Mouse (Mus musculus): ENCODE results near the gene Trappc6a.
A peak's percentile ranks its signal among the peaks of the same experiment; 100 is the strongest.

Trappc6a gene

GRCm38 (mm10) chr7:19557982-19558900 lies 50.0 kb downstream of the Trappc6a start:
- ATAC-seq (ENCODE audit: insufficient number of reproducible peaks, low FRiP score, low TSS enrichment), result no peak

DNA sequence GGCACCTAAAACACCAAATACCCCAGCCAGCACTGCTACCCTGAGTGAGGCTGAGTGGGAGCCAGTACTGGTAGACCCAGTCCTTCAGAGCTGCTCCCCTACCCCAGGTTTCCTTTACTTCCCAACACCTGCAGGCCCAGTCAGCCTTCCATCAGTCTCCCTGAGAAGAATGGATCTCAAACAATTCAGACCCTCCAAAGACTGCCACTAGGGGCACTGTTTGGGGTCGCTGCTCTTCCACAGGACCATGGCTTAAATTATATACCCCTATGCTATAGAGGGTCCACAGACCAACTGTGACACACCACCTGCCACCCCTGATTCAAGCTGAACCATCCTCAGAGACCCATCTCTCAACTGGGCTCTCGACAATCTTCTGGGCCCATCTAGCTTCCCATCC lies 50.8 kb downstream of the Trappc6a start:
- no peak for ATAC-seq (ENCODE audit: insufficient number of reproducible peaks, low FRiP score, low TSS enrichment)

- no peak for ATAC-seq (ENCODE audit: insufficient number of reproducible peaks, low FRiP score, low TSS enrichment)
Observed at GRCm38 (mm10) chr7:19560491-19561260, 52.5 kb downstream of the Trappc6a start.

- ATAC-seq (ENCODE audit: insufficient number of reproducible peaks, low FRiP score, low TSS enrichment), result no peak
Observed at GRCm38 (mm10) chr7:19561431-19561764, 53.2 kb downstream of the Trappc6a start.

GRCm38 (mm10) chr7:19561765-19562642 lies 53.8 kb downstream of the Trappc6a start:
- ATAC-seq (ENCODE audit: insufficient number of reproducible peaks, low FRiP score, low TSS enrichment), result peak; percentile 73

DNA sequence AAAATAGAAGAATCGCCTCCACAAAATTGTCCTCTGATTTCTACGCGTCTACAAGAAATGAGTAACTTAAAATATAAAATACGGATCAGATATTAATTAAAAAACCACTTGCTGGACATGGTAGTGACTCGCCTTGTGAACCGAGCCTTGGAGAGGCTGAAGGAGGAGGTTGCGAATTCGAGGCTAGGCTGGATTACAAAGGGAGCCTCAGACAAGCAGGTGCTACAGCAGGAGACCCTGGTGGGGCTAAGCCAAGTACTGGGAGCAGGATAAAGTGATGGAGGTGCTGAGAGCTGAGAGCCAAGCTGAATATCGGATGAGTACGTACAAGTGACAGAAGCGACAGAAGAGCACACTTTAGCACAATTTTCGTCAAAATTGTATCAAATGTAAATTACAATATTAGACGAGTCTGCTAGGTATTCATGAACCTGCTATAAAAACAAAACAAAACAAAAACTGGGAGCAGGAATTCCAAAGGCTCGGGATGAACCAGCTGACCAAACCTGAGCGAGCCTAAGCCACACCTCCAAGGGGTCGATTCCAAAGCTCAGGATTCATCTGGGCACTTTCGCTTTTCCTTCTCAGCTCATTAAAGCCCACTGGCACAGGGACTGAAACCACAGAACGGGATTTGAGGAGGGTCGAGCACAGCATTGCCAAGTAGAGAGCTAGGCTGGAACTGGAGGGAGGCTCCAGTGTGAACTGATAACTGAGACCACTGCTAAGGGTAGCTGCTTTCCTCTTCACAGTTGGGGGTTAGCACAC lies 54.6 kb downstream of the Trappc6a start, which contains the start of gene Ppp1r37:
Gene Ppp1r37 (minus strand): TSS at position 434 of the 768 bp plus-strand sequence.
- ATAC-seq (ENCODE audit: insufficient number of reproducible peaks, low FRiP score, low TSS enrichment), result no peak

DNA sequence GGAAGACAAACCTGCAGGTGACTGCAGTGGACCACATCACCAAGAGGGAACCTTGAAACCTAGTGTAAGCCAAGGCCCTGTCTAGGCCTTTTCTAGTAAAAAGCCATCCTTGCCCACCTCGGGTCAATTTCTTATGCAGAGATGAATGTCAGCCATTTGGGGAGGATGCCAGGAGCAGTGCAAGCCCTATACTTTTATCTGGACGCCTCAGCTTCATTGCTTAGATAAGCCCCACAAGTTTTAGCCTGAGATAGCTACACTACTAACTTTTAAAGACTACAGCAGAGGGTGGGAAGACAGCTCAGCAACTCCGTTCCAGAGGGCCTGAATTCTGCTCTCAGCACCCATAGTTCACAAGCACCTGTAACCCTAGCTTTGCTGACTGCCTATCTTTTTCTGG lies 55.7 kb downstream of the Trappc6a start:
- no peak for ATAC-seq (ENCODE audit: insufficient number of reproducible peaks, low FRiP score, low TSS enrichment)

GRCm38 (mm10) chr7:19564455-19564854 lies 56.3 kb downstream of the Trappc6a start:
- ATAC-seq (ENCODE audit: insufficient number of reproducible peaks, low FRiP score, low TSS enrichment), result no peak
